Mouse (Mus musculus): Measurements from ENCODE around the gene Fam25c.
"Not testable (repeated sequence)": the region's sequence is repeated elsewhere in the genome, so short reads cannot be mapped to it uniquely, and the experiment has no call there.

Gene Fam25c

DNA sequence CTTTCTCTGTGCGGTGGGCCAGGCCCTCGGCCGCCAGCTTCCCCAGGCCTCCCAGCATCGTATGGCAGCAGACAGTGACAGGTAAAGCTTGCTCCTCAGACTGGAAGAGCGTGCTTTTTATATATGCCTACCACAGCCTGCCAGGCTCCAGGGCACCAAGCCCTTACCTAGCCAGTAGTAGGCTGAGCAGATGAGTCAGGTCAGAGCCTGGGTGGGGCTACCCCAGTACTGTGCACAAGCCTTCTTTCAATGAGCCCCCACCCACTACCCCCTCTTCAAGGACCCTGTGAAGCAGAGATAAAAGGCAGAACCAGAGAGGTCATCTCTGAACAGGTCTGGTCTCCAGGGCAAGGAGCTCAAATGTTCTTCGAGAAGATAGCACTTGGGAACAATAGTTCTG, at the start of gene Fam25c:
Gene Fam25c, minus strand, starts transcription at position 133 of the 400 bp plus-strand sequence.
- in situ Hi-C loops (cut with MboI, MseI): no loop called here

DNA sequence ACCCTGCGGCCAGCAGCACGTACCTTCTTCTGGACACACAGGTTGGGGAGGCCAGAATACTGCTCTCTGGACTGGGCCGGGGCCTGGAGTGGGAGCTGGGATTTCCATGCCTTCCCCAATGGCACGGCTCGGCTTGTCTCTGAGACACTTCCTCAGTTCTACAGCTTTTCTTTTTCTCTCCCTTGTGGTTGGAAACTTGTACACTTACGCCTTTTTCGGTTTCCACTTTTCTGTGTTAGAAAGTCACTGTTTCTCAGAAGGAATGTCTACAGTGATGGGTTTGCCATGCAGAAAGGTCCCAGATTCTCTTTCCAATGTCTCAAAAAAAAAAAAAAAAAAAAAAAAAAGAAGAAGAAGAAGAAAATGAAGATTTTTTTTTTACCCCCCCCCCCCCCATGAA, 48.2 kb upstream of the Fam25c start:
- in situ Hi-C loops (cut with MboI, MseI): loop anchor here (5.0 kb wide), 1 partner anchor 321 kb away; no protein-coding TSS in a partner anchor

DNA sequence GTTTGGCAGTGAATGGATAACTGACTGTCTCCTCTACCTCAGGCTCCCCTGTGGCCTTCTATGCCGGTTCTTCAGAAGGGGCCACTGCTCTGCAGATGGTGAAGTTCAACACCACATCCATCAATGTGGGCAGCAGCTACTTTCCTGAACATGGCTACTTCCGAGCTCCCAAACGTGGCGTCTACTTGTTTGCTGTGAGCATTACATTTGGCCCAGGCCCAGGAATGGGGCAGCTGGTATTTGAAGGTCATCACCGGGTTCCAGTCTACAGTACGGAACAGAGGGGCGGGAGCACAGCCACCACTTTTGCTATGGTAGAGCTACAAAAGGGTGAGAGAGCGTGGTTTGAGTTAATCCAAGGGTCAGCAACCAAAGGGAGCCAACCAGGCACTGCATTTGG, 47.6 kb upstream of the Fam25c start:
- in situ Hi-C loops (cut with MboI, MseI): loop anchor here (5.0 kb wide), 1 partner anchor 321 kb away; no protein-coding TSS in a partner anchor

DNA sequence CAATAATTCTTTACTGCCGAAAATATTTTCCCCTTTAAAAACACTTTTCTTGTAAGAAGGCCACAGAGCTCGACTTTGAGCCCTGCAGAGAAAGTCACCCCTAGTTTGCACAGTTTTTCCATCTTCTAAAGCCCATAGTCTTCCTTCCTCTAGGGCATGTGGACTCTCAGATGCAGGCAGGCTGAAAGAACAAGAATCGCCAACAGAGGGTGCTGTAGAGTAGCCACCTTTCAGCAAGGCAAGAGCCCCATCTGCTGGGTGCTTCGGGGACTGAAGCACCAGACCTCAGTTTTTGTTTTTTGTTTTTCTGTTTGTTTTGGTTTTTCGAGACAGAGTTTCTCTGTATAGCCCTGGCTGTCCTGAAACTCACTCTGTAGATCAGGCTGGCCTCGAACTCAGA, 45.9 kb upstream of the Fam25c start:
- in situ Hi-C loops (cut with MboI, MseI): loop anchor here (5.0 kb wide), 1 partner anchor 319 kb away; no protein-coding TSS in a partner anchor

DNA sequence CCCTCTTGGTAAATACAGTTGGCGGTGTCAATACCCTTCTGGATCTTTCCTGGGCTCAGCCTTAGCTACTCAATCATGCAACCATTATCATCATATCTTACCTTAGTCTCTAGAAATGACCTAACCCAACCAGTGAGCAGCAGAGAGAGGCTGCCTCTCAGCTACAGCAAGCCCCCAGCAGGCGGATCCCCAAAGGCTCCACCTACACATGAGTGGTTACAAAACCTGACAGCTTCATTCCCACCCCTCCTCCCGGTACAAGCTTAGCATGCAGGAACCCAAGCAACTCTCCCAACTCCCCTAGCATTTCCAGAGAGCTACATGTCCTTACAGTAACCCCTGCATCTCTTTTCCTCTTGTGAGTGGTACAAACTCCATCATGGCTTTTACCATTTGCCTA, 44.8 kb upstream of the Fam25c start:
- in situ Hi-C loops (cut with MboI, MseI): loop anchor here (5.0 kb wide), 1 partner anchor 318 kb away; no protein-coding TSS in a partner anchor

DNA sequence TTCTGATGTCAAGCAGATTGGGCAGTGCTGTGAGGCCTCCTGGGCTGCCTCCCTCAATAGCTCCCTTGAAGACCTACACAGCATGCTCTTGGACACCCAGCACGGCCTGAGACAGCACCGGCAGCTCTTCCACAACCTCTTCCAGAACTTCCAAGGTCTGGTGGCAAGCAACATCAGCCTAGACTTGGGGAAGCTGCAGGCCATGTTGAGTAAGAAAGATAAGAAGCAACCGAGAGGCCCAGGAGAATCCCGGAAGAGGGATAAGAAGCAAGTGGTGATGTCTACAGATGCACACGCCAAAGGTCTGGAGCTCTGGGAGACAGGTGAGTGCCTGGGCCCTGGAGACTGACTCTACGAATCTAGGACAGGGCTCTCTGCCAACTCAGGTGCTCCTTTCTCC, 44.1 kb upstream of the Fam25c start:
- in situ Hi-C loops (cut with MboI, MseI): no loop called here

DNA sequence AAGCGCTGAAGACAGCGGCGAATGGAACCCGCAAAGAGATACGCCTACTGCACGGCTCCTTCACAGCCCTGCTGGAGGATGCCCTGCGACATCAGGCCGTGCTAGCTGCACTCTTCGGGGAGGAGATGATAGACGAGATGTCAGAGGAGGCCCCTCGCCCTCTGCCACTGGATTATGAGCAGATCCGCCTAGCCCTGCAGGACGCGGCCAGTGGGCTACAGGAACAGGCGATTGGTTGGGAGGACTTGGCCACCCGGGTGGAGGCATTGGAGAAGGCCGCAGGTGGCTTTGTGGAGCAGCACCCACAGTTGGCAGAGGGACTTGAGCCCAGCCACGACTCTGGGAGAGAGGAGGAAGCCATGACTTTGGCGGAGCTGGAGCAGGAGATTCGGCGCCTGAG, 43.7 kb upstream of the Fam25c start:
- in situ Hi-C loops (cut with MboI, MseI): no loop called here

DNA sequence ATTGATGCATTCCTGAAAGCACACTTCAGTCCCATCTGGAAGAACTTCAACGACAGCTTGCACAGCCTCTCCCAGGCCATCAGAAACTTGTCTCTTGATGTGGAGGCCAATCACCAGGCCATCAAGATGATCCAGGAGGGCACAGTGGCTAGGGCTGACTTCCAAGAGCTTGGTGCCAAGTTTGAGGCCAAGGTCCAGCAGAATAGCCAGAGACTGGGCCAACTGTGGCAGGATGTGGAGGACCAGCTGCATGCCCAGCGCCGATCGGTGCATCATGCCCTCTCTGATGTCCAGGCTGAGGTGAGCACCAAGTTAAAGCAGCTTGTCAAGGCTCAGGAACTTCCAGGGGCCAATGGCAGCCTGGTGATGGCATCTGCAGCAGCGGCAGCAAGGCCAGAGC, 42.6 kb upstream of the Fam25c start:
- in situ Hi-C loops (cut with MboI, MseI): no loop called here

DNA sequence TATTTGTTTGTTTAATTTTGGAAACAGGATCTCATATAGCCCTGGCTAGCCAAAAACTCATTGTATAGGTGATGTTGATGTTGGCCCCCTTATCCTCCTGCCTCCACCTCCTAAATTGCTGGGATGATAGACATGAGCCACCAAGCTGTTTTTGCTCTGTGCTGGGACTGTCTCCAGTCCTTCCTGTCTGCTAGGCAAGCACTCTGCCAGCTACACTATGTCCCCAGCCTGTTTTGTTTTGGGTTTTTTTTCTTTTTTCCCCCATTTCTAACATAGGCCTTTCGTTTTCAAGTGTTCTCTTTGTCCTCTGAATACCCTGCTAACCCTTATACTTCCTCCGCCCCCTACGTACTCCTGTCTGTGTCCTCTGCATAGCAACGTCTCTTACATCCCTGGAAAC, 38.1 kb upstream of the Fam25c start:
- in situ Hi-C loops (cut with MboI, MseI): no loop called here

DNA sequence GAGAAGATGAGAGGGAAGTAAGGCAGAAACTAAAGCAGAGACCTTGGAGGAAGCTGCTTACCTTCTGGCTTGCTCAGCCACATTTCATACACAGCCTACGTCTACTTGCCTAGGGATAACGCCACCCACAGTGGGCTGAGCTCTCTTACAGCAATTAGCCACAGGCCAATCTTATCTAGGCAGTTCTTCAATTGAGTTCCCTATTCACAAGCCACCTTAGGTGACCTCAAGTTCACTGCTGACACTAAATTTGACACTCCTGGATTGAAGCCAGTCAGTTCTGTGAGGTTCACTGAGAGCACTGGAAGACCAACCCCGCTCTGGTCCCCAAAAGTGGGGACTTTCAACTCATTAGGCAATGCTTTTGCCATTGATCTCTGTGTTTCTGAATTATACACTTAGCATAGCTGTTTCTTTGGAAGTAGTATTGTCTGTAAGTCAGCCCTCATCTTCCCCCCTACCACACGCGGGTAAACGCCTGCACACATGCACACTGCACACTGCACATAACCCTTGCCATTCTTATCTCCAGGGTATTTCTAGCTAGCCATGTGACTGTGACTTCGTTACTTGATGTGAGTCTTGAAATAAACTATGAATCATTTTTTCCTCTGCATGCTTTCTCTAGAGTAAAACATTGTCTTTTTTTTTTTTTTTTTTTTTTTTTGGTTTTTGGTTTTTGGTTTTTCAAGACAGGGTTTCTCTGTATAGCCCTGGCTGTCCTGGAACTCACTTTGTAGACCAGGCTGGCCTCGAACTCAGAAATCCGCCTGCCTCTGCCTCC, 27.9 kb upstream of the Fam25c start:
- in situ Hi-C loops (cut with MboI, MseI): no loop called here

DNA sequence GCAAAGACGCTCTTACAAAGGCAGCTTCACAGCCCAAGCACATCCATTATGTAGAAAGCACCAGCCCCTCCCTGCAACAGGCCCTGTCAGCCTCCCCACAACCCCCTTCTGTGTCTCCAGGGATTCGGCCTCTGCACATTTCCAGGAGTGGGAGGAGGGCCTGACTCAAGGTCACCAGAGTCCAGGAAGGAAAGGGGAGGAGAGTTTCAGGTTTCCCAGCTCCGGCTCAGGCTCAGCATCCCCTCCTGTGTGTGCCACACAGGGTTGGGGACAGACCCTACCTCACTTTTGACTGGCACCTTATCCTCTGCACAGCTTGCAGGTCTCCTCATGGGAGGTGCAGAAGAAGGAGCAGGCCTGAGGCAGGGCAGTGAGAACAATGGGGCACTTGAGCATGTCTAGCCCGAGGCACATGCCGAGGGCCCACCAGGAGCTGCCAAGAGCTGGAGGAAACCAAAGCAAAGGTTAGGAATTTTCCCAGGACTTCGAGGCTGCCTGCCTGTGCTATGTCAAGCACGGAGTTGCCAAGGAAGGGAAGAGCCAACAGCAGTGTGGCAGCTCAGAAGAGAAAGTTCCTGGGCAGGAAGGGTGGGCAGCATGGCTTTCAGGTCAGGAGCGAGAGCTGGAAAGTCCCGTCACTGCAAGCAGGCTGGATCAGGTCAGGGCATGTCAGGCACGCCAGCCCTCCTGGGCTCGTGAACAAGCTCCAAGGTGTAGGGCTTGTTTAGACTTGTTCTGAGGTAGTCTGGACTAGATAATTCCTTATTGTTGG, 23.5 kb upstream of the Fam25c start:
- in situ Hi-C loops (cut with MboI, MseI): no loop called here

DNA sequence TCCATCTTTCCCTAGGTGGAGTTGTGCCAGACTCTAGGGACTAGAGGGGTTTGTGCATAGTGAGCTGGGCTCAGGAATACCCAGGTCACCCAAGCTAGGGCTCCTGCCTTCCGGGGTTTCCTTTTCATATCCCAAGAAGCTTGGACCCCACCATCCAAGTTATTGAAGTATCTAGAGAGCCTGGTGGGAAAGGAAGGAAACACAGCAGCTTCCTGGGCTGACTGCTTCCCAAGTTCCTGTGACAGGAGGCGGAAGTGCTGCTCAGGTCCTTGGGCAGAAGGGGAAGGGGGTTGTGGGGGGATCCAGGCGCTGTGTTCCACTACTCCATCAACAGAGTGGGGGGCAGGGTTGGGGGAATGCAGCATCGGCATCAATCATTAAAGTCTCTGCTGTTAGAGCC, 21.9 kb upstream of the Fam25c start:
- in situ Hi-C loops (cut with MboI, MseI): no loop called here

DNA sequence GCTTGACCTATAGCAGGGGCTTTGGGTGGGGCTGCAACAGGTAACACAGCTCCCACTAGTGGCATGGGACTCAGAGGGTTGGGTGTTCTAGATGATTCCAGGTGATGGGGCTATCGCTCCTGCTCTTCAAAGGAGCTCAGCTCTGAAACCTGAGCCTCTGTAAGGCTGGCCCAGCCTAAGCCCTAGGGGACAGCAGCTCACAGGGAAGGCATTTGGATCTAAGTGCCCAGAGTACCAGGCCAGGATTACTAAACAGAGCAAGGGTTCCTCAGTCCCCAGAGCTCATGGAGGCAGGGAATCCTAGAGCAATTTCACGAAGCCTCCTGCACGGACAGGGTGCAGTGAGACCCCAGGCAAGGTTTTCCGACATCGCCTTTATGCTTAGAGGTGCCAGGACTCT, 20.7 kb upstream of the Fam25c start:
- in situ Hi-C loops (cut with MboI, MseI): no loop called here

DNA sequence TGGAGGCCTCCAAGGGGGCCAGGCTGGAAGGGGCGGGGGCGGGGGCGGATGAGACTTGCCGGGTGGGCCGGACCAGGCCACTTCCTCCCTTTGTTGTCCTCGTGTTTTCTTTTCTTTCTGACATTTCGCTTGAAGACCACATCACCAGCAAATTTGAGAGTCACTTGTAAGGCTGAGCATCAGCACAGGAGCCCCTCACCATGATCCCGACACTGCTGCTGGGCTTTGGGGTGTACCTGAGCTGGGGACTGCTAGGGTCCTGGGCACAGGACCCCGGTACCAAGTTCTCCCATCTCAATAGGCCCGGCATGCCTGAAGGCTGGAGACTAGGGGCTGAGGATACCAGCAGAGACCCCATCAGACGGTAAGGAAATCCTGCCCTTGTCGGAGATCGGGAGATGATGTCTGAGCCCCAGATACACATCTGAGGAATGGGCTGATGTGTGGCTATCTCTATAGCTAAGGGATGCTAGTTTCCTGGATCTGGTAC, 20.2 kb upstream of the Fam25c start, which contains the start of gene Mmrn2:
Gene Mmrn2, plus strand, starts transcription at position 51 of the 490 bp plus-strand sequence.
- in situ Hi-C loops (cut with MboI, MseI): no loop called here

DNA sequence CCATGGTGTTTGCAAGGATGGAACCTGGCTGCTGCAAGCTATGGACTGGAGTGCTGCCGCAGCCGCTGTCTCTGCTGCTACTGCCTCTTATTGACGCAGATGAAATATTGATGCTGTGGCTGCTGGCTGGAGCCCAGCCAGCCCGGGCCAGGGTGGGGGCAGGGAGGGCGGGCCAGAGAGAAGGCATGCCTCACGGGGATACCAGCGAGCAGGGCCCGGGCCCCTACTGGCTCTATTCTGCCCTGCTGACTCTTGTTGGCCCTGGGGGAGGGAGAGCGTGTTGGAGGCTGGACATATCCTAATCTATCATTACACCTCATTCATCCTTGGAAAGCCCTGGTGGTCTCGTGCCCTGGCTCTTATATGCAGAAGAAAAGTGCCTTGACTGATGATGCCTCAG, 19.3 kb upstream of the Fam25c start, which contains the start of gene Sncg:
Gene Sncg, minus strand, starts transcription at position 213 of the 400 bp plus-strand sequence.
- in situ Hi-C loops (cut with MboI, MseI): no loop called here

DNA sequence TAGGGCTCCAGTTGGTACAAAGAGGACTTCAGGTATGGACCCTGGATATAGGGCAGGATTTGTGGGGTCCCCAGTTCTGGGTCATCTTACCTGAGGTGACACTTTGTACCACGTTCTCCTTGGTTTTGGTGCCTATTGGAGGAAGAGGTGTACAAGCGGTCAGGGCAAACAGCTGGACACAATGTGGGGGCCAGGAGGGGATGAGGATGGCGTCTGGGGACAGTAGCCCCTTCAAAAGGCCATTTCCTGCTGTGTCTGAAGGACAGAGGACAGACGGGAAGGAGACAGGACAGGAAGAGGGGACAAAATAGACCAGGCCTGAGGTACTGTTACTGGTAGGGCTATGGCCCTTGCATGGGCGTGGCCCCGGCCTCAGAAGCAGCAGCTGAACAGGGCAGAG, 18.3 kb upstream of the Fam25c start:
- in situ Hi-C loops (cut with MboI, MseI): no loop called here

DNA sequence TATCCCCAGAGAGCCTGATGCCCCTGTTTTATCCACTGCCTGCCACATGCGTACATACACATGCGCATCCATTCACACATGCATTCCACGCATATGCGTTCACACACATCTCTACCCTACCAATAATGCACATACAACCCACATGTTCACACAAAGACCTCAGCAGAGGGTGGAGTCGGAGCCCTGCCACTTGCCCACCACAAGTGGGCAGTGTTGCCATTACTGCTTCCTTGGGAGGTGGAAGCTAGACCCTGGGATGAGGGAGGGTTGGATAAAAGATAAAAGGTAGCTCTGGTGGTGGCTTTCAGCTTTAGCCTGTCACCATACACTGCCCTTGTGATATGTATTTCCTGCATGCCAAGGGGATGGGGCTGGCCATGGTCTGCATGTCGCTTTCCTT, 17.4 kb upstream of the Fam25c start:
- in situ Hi-C loops (cut with MboI, MseI): no loop called here

DNA sequence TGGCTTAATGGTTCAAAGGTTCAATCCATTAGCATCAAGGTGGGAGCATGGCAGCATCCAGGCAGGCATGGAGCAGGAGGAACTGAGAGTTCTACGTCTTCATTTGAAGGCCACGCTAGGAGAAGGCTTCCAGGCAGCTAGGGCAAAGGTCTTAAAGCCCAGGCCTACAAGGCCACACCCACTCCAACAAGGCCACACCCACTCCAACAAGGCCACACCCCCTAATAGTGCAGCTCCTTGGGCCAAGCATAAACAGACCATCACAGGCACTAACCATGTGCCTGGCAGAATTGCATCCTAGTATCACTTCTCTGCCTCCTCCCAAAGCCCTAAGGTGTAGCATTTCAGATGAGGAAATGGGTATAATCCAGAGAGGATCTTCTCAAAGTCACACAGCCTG, 16.5 kb upstream of the Fam25c start:
- in situ Hi-C loops (cut with MboI, MseI): no loop called here

DNA sequence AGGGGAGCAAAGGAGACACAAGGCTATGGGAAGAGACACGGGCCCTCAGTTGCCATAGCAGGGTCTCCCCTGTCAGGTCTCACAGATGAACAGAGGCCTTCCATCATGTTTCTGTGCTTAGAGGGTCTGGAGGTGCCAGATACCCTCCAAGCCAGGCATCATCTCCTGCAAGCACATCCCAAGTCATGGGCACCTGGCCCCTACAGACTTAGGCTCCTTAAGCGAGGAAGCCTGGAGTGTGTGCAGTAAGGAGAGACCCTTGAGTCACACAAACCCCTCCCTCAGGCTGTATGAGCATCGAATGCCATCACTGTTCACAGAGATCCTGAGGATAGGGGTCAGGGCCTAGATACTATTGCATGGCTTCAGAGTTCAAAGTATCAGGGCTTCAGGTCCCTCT, 15.7 kb upstream of the Fam25c start:
- in situ Hi-C loops (cut with MboI, MseI): no loop called here

DNA sequence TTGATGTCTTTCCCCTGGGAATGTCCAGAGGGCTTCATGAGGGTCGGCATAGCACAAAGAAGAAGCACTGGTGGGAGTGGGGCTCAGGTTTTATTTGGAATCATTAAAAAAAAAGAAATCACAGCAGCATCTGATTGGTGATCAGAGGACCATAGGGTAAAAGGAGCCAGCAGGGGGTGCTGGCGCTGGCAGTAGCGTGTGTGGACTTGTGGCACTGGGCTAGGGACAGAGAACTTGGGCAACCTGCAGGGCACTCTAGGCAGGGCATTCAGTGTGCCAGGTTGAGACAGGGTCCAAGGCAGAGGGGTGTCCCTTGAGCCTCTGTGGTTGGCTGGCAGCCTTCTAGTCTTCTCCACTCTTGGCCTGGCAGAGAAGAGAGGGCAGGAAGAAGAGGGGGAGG, 15.0 kb upstream of the Fam25c start:
- in situ Hi-C loops (cut with MboI, MseI): no loop called here

DNA sequence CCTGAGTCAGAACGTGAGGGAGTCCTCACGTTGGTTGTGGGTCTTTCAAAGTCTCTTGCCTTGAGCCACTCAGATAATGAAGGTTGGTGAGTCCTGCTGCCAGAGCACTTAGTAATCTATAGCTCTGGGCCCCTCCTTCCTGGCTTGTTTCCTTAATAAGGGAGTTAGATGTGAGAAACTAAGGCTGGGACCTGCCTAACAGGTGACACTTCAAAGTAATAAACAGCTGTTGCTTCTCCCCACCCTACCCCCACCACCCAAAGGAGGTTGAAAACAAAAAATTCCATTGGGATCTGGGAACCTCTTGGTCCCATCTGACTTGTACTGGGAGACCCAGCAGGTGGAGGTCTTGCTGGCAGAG, 9.9 kb upstream of the Fam25c start:
- in situ Hi-C loops (cut with MboI, MseI): no loop called here

DNA sequence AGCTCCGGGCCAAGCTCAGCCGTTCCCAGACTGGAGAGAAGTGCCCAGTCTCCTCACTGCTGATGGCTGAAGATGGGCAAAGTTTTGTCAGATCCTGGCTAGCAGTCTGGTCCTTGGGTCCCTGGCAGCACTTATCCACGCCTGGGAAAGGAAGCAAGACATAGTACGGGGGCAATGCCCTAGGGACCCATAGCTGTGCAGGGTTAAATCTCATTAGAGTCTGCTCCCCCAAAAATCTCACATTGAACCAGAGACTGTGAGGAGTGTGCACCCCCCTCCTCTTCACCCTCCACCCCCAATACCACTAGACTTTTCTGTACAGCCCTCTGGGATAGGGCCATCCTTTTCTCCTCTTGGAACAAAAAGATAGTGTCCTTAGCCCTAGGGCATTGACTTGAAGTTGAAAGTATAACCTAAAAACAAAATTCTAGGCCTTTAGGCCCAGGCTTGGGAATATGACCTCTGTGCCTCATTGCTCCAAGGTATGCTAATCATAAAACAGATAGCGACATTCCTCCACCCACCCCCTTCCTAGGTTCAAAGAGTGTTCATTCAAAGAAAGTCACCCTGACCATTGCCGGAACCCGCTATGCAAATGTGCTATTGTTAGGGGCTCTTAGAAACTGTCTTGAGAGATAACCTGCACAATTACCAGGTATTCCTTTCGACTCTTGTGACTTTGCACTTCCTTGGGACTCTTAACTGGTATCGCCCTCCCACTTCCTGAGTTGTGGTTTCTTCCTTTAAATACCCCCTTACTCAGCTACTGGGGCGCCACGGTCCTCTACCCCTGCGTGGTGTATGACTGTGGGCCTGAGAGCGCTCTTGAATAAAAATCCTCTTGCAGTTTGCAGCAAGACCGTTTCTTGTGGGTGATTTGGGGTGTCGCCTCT, 9.3 kb upstream of the Fam25c start:
- in situ Hi-C loops (cut with MboI, MseI): not testable (repeated sequence)
